Mouse (Mus musculus) 416B (cell line): ENCODE data around the gene Agt.

Experiments used
- DNase-seq: peaks from one replicate; pipeline ENCODE4 v3.0.0; 2011; ENCODE audit warnings: low read depth

Gene Agt

DNA sequence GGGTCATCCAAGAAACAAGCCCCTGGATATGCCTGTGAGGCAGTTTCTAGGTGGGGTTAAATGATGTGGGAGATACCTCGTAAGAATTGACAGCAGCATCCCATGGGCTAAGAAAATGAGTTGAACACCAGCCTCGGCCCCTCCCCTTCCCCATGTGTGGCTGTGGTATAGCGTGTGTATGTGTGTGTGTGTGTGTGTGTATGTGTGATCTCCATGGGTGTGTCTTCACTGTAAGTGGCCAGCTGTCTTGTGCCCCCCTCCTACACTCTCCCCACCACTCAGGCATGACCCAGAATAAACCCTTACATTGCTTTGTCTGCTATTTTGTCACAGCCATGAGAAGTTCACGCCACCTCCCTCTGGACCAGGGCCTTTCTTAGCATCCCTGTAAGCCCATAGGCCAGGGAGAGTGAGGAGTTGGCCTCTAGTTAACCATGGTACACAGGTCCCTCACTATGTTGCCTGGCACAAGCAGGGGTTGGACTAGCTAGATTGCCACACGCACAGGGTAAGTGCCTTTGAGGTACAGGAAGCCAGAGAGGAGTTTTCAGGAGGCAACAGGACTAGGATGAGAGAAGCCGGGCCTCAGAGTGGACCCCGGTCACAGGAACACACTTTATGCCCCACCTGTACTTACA is 14.3 kb downstream of the Agt start:
- DNase-seq, result no peak

DNA sequence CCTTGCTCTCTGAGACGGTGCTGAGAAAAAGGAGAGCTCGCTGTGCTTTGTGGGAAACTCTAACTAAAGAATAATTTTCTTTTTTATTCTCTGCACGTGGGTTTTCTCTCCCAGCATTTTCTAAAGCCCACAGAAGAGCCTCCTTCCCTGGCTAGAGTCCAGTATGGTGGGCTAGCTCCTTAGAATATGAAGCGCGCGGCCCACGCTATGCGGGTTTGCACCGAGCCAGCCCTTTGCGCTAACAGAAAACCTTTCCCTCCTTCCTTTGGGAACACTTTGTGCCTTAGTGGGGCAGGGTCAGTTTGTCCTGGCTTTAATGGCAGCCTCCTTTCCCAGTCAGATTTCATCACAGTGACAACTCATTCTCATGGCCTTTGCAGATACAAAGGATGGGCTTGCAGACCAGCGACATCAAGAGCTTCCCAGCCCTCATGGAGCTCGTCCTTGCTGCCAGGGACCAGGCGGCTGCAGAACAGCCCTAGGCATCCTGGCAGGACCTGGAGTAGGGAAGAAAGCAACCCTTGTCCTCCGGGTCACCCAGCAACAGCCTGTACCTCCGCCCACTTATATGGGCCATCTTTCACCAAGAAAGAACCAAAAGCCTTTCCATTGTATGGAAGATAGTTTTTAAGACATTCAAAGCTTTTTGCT is 18.4 kb downstream of the Agt start:
- no peak for DNase-seq

- DNase-seq, result no peak
These were observed 21.3 kb downstream of the Agt start for GRCm38 (mm10) chr8:124548187-124548586.

- DNase-seq, result no peak
These were observed 22.2 kb downstream of the Agt start for GRCm38 (mm10) chr8:124547269-124547668.

DNA sequence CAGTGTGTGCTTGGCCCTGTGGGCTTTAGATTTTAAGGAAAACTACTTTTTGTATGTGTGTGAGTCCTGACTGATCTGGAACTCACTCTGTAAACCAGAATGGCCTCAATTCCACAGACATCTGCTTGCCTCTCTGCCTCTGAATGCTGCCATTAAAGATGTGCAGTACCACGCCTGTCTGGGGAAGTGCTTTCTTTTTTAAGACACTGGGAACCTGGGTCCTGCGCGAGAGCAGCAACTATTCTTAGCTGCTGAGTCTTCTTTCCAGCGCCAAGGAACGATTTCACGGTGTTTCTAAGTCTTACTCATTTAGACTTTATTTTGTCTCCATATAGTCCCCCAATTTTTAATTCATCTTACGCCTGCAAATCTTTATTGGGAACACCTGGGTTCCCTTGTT is 22.7 kb downstream of the Agt start:
- no peak for DNase-seq

DNA sequence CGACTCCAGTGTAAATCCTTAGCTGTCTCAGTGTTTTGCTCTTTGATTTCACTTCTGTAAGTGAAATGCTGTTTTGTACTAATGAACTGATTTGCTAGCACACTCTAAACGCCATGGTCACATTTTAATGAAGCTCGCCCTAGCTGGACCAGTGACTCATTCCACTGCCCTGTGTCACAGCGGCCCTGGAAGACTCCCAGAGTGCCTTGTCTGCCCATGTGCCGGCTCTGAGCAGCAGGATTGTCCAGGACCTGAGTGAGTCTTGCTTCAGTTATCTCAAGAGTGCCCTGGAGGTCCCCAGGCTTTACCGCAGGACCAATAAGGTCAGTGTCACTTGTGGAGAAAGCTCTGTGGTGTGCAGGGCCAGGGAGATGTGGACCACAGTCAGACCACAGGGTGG is 23.1 kb downstream of the Agt start:
- no peak for DNase-seq

GRCm38 (mm10) chr8:124543272-124543671 is 26.2 kb downstream of the Agt start:
- no peak for DNase-seq

GRCm38 (mm10) chr8:124542001-124542400 is 27.5 kb downstream of the Agt start:
- DNase-seq, result no peak

DNA sequence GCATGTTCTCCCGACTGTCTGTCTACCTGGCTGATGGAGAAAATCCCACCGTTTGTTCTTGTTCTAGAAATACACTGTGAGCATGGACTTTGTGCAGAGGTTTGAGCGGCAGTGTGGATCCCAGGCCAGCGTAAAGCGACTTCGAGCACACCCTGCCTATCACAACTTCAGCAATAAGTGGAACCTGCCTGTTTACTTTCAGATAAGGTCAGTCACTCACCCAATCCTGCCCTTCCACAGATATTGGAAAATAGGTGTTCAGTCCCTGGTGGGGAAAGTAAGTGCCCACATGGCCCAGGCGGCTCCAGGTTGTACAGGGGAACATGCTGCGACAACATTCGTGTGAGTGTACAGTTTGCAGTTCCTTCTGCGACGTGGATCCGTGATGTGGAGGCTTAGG is 28.6 kb downstream of the Agt start:
- no peak for DNase-seq

GRCm38 (mm10) chr8:124535451-124535850 is 34.1 kb downstream of the Agt start:
- DNase-seq, result no peak

GRCm38 (mm10) chr8:124532626-124533025 is 36.9 kb downstream of the Agt start:
- no peak for DNase-seq

DNA sequence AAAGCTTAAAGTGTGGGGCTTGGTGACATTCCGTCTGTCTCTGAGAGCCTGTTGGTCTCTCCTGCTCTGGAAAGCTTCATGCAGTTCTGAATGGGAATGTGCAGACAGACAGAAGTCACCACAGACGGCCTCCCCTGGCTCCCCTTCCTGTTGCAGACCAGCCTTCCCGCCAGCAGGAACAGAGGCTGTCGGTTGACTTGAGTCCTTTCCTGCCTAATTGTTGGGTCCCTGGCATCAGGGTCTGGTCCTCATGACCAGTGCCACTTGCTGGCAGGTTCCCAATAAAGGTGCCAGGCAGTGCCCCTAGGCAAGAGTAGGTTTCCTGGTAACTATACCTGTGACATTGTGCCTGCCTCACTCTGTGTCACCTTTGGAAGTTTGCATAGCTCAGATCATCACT is 38.5 kb downstream of the Agt start:
- no peak for DNase-seq

- DNase-seq, result no peak
These were observed 39.0 kb downstream of the Agt start for GRCm38 (mm10) chr8:124530556-124530955.

- no peak for DNase-seq
These were observed 39.4 kb downstream of the Agt start for GRCm38 (mm10) chr8:124530076-124530475.

DNA sequence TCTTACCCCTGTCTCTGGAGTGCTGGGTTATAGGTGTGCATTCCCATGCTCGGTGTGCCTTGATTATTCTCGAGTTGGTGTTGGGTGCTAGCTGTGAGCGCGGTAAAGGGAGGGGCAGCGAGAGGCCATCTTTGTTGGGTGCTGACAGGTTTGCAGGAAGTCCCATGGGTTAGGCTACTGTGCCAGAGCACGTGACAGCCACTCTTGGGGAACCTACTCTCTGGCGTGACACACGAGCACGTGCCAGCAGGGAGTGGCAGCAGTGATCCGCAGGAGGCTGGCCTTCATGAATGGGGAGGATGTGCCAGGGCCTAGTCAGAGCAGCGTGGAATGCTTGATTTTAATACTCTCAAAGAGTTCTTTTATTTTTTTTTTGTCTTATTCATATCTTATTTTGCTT is 43.2 kb downstream of the Agt start:
- no peak for DNase-seq

DNA sequence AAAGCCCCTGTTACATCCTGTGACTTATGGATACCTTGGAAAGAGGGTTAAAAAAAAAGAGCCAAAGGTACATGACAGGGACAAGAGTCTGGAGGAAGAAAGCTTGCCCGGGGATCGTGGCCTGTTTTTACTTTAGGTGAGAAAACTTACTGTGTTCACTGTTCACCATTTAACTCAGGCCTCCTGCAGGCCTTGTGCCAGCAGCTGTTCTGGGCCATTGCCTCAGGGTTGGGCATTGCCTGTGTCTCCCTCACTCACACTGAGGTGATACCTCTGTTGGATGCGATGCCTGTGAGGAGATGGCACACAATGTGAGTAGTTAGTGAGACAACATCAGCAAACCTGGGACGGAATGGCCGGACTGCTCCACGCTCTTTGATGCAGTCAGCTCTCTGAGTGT is 47.6 kb downstream of the Agt start:
- DNase-seq, result no peak

GRCm38 (mm10) chr8:124520249-124521080 is 49.0 kb downstream of the Agt start, which contains the start of gene Cog2:
TSS of gene Cog2 (plus strand) at chr8:124520767.
- peak; percentile 93 for DNase-seq

GRCm38 (mm10) chr8:124517142-124517541 is 52.4 kb downstream of the Agt start:
- no peak for DNase-seq

DNA sequence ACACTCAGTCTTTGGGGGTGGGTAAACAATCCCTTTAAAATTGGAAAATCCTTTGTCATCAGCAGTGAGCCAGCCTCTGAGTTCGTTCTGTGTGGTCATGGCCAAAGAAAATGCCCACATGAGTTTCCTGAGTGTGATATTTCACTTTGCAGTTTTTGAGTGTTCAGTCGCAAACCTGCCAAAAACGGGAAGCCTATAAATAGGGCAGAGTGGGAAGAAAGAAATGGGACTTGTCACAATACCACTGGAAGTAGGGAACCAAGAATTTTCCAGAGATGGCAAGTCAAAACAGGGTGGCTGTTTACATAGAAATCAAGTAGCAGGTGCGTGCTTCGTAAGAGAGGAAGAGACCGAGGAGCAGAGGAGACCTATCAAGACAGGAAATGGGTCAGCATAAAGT is 53.0 kb downstream of the Agt start:
- DNase-seq, result peak; percentile 11

DNA sequence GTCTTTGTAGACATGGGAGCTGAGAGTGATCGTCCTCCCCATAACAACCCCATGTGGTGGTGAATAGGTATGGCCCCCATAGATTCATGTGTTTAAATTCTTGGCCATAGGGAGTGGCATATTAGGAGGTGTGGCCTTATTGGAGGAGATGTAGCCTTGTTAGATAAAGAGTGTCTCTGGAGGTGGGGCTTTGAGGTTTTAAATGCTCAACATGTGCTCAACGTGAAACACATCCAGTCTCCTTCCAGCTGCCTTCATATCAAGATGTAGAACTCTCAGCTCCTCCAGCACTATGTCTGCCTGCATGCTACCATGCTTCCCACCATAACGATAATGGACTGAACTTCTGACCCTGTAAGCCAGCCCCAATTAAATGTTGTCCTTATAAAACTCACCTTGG is 53.5 kb downstream of the Agt start:
- DNase-seq, result no peak

DNA sequence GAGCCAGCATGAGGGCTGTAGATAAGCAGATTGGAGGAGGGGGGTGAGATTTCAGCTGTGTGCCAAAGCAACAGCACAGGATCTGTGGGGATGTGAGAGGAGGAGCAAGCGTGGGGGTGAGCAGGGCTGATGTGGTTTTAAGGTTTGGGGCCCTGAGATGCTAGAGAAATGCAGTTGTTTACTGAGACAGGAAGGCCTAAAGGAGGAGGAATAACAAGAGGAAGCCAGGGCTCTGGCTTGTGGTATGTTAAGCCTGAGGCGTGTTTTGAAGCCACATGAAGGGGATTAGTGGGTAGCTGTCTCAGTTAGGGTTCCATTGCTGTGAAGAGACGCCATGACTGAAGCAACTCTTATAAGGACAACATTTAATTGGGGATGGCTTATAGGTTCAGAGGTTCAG is 60.4 kb downstream of the Agt start:
- DNase-seq, result no peak

- DNase-seq, result no peak
These were observed 61.2 kb downstream of the Agt start for GRCm38 (mm10) chr8:124508321-124508695.
